8 mouse cellular contexts compared by ENCODE assay signal in the genomic region with DNA sequence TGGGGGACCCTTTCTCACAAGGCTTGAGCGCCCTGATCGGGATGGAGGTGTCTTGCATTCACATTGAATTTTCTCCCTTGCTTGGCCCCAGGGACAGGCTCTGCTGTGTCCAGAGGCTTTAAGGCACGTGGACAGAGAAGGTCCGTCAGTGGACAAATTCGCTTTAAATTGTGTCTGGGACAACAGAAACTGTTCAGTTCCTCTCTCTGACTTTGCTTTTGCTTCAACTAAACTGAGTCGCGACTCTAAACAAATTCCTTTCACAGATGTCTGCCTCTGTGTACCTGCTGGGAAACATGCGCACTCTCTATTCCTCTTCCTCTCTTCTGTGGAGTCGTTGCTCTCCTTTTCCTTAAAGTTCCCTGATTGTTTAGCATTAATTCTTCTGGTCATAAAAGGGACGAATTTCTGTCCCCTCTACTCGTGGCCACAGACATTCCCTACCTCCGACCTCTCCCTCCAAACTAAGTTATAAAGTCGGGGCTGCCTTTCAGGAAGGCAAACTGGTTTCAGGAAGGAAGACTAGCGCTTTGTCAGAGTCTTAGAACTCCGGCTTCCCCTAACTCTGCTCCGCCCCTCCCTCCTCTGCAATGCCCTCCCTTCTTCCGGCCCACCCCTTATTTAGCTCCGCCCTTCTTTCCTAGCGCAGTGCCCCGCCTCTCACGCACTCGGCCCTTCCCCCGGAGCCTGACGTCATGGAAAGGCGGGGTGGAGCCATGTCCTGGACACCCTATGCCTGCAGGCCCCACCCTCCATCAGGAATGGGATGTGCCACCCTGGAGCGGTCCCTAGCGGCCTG. TPM values are rescaled to one million over a fixed set of nuclear protein-coding genes. Genes with fewer than 3 reads are reported as not detected.
A peak's percentile ranks its signal among the peaks of the same experiment; 100 is the strongest.
DNase-seq lines count a peak whose midpoint lies in the region; ATAC-seq and TF ChIP-seq lines count a peak whose summit lies in the region.

No protein-coding gene starts in this region.

- peak overlapping the region; percentile 96 for H3K27ac ChIP-seq in brown adipose tissue, adult 24 weeks (replicated peaks; ENCODE audit: low read depth, low read length)
- peak overlapping the region; percentile 89 for H3K27ac ChIP-seq in heart, embryonic 15.5 days
- peak overlapping the region; percentile 63 for H3K27ac ChIP-seq in liver, embryonic 14.5 days
- 0 out of 2 replicates have a peak overlapping the region, but pooled peaks have one; percentile 23 for H3K27ac ChIP-seq in neural tube, embryonic 11.5 days (ENCODE audit: low read depth, low read length)
- peak overlapping the region; percentile 90 for H3K27ac ChIP-seq in stomach, postnatal 0 days (replicated peaks)

- WGBS in heart, embryonic 15.5 days, result 3% methylated on average over 27 of the region's 27 CpGs
- 4% methylated on average over 27 of the region's 27 CpGs for WGBS in liver, embryonic 14.5 days (ENCODE audit: insufficient replicate concordance)
- WGBS in neural tube, embryonic 11.5 days, result 2% methylated on average over 27 of the region's 27 CpGs
- WGBS in stomach, postnatal 0 days, result 3% methylated on average over 26 of the region's 27 CpGs

- peak; percentile 93 for TF ChIP-seq CTCF in liver, embryonic 14.5 days (IDR thresholded peaks at IDR 0.05; ENCODE audit: low read depth)
- peak; percentile 89 for TF ChIP-seq CTCF in stomach, postnatal 0 days (IDR thresholded peaks at IDR 0.05; ENCODE audit: low read depth)

- ATAC-seq in heart, embryonic 15.5 days (replicated peaks; ENCODE audit: insufficient number of reproducible peaks, insufficient read depth, low FRiP score, low read depth), result peak; percentile 98
- peak; percentile 98 for ATAC-seq in liver, embryonic 14.5 days (ENCODE audit: insufficient read depth)
- peak; percentile 98 for ATAC-seq in neural tube, embryonic 11.5 days (ENCODE audit: insufficient read depth, low FRiP score, low TSS enrichment)
- ATAC-seq in stomach, postnatal 0 days (ENCODE audit: low FRiP score, low TSS enrichment), result peak; percentile 98

- H3K9ac ChIP-seq in heart, embryonic 15.5 days, result peak overlapping the region; percentile 62
- peak overlapping the region; percentile 64 for H3K9ac ChIP-seq in liver, embryonic 14.5 days (replicated peaks)
- peak overlapping the region; percentile 62 for H3K9ac ChIP-seq in neural tube, embryonic 11.5 days (ENCODE audit: low read length)
- H3K9ac ChIP-seq in stomach, postnatal 0 days (ENCODE audit: low read length), result peak overlapping the region; percentile 39

- H3K27me3 ChIP-seq in heart, embryonic 15.5 days, result no peaks in the 10 kb centered on the region
- no peaks in the 10 kb centered on the region for H3K27me3 ChIP-seq in liver, embryonic 14.5 days (ENCODE audit: control insufficient read depth, insufficient read depth, low read length)
- H3K27me3 ChIP-seq in neural tube, embryonic 11.5 days (ENCODE audit: control insufficient read depth, insufficient read depth, low read length), result no peaks in the 10 kb centered on the region
- H3K27me3 ChIP-seq in stomach, postnatal 0 days (ENCODE audit: control insufficient read depth, insufficient read depth, low read length), result no peaks in the 10 kb centered on the region

- H3K4me2 ChIP-seq in heart, embryonic 15.5 days, result peak overlapping the region; percentile 68
- H3K4me2 ChIP-seq in liver, embryonic 14.5 days (ENCODE audit: low read depth), result peak overlapping the region; percentile 86
- peak overlapping the region; percentile 59 for H3K4me2 ChIP-seq in neural tube, embryonic 11.5 days (ENCODE audit: low read depth)
- peak overlapping the region; percentile 68 for H3K4me2 ChIP-seq in stomach, postnatal 0 days (replicated peaks; ENCODE audit: low read depth)

- H3K36me3 ChIP-seq in heart, embryonic 15.5 days, result no peaks in the 10 kb centered on the region
- no peaks in the 10 kb centered on the region for H3K36me3 ChIP-seq in liver, embryonic 14.5 days (replicated peaks; ENCODE audit: control insufficient read depth, insufficient read depth, low read depth)
- H3K36me3 ChIP-seq in neural tube, embryonic 11.5 days (ENCODE audit: control insufficient read depth, insufficient read depth, low read length), result no peaks in the 10 kb centered on the region
- no peaks in the 10 kb centered on the region for H3K36me3 ChIP-seq in stomach, postnatal 0 days (ENCODE audit: control insufficient read depth, insufficient read depth, low read length)

- peak; percentile 96 for DNase-seq in CD4-positive helper T cell, adult 2 months (ENCODE audit: low read depth, low spot score)
- peak; percentile 99 for DNase-seq in fibroblast of lung, adult 2 months (ENCODE audit: low read depth)
- DNase-seq in kidney, postnatal 25 days, result peak; percentile 99 to 100
- peak; percentile 96 to 98 (median 96) for DNase-seq in liver, embryonic 14.5 days (ENCODE audit: low read depth in 3 of 3, low spot score in 3 of 3)
- DNase-seq in neural tube, embryonic 11.5 days (ENCODE audit: low spot score), result peak; percentile 99
- peak; percentile 100 for DNase-seq in stomach, postnatal 0 days (ENCODE audit: low spot score)

- no peaks in the 10 kb centered on the region for H3K9me3 ChIP-seq in heart, embryonic 15.5 days (replicated peaks)
- no peaks in the 10 kb centered on the region for H3K9me3 ChIP-seq in liver, embryonic 14.5 days (ENCODE audit: control insufficient read depth, low read length)
- no peaks in the 10 kb centered on the region for H3K9me3 ChIP-seq in neural tube, embryonic 11.5 days (ENCODE audit: control insufficient read depth, low read length)
- no peaks in the 10 kb centered on the region for H3K9me3 ChIP-seq in stomach, postnatal 0 days (ENCODE audit: control insufficient read depth, low read length)

- peaks cover 46% of the 10 kb centered on the region for H3K4me1 ChIP-seq in brown adipose tissue, adult 24 weeks (ENCODE audit: control insufficient read depth, insufficient read depth, insufficient read length, low read length)
- peaks cover 61% of the 10 kb centered on the region for H3K4me1 ChIP-seq in heart, embryonic 15.5 days (replicated peaks)
- H3K4me1 ChIP-seq in liver, embryonic 14.5 days (replicated peaks; ENCODE audit: control insufficient read depth in 2 of 2, insufficient read depth in 2 of 2, low read length in 1 of 2), result peaks cover 3 to 19% of the 10 kb centered on the region in 2 experiments; a peak in 3 of 4 replicates
- H3K4me1 ChIP-seq in neural tube, embryonic 11.5 days (ENCODE audit: control insufficient read depth, insufficient read depth, low read length), result no peaks in the 10 kb centered on the region
- peaks cover 12% of the 10 kb centered on the region for H3K4me1 ChIP-seq in stomach, postnatal 0 days (replicated peaks; ENCODE audit: control insufficient read depth, insufficient read depth)

- TF ChIP-seq EP300 in liver, embryonic 14.5 days (IDR thresholded peaks at IDR 0.05; ENCODE audit: low read depth), result no peak
- TF ChIP-seq EP300 in stomach, postnatal 0 days (optimal IDR thresholded peaks at IDR 0.05), result peak; percentile 83

- H3K4me3 ChIP-seq in brown adipose tissue, adult 24 weeks (ENCODE audit: insufficient read depth, low read depth, low read length), result peak overlapping the region; percentile 47
- peak overlapping the region; percentile 52 for H3K4me3 ChIP-seq in heart, embryonic 15.5 days
- H3K4me3 ChIP-seq in liver, embryonic 14.5 days (ENCODE audit: insufficient read depth in 1 of 2, low read depth in 2 of 2, low read length in 2 of 2), result peak overlapping the region; percentile 52 to 70
- peak overlapping the region; percentile 39 for H3K4me3 ChIP-seq in neural tube, embryonic 11.5 days (ENCODE audit: low read depth, low read length)
- peak overlapping the region; percentile 29 for H3K4me3 ChIP-seq in stomach, postnatal 0 days (ENCODE audit: low read depth, low read length)

RNA-seq across cellular contexts. Expression of a gene that starts 56.9 kb away (rescaled TPM):
- 15.8 and 21.6 TPM in 2 replicates for polyA plus RNA-seq in brown adipose tissue, adult 24 weeks (2012; ENCODE audit: insufficient read depth, insufficient read length, missing spikeins)
- polyA plus RNA-seq in heart, embryonic 15.5 days (2015; fragmentation: Nextera tagmentation; extraction: Ambion mirVana), result 6.1 and 7.5 TPM in 2 replicates
- 1.1 and 1.3 TPM in 2 replicates for polyA plus RNA-seq in liver, embryonic 14.5 days (2012; rRNA removed)
- polyA plus RNA-seq in liver, embryonic 14.5 days (2014; fragmentation: Nextera tagmentation; extraction: Ambion mirVana), result 0.52 and 0.88 TPM in 2 replicates
- polyA plus RNA-seq in neural tube, embryonic 11.5 days (2014; fragmentation: Nextera tagmentation; extraction: Ambion mirVana), result 2.6 and 2.8 TPM in 2 replicates
- polyA plus RNA-seq in stomach, postnatal 0 days (2015; fragmentation: Nextera tagmentation; extraction: Ambion mirVana), result 3.7 and 4.0 TPM in 2 replicates

Comparison
In these comparisons a context has a peak if more than half of its experiments do, and no peak if none do; other contexts are left out.
1. Peak in every context shown above with its lines: DNase-seq, ATAC-seq, H3K4me3 ChIP-seq and H3K27ac ChIP-seq.
2. H3K27ac ChIP-seq: peak in every context shown above with its lines; median percentile 96 in brown adipose tissue, adult 24 weeks; 90 in stomach, postnatal 0 days; 89 in heart, embryonic 15.5 days; 63 in liver, embryonic 14.5 days; 23 in neural tube, embryonic 11.5 days.